Comparison of ENCODE assay signal across 13 mouse cellular contexts in the genomic region with DNA sequence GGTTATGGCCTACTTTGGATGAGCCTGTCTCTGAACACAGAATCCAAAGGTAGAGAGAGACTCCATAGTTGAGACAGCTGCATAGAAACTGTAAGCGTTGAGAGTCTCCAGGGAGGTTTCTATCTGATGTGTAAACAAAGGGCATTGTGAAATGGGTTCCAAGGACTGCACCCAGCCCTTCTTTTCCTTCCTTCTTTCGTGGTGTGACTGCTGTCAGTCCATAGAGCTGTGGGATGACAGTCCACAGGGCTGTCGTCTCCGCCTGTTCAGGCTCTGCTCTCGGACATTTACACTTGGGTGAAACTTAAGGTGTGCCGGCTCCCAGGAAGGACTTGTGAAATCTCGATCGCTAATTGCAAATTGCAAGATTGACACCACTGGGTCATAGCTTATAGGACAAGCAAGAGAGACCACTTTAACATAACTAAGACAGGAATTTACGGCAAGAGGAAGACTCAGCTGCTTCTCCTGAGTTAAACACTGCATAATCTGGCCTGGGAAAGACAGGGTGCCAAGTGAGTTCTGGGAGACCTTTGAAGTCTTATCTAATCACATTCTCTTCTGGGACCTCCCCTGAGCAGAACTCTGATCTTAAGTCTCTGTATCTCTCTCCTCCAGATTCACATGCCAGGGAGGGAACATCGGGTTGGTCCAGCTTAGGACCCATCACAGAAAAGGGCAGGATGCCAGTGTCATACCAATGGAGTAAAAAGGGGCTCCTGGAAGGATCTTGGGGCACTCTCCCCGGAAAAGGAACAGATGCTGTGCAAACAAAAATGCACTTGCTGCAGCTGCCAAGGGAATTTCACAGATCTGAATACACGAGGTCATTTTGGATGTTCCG. TPM values are rescaled to one million over a fixed set of nuclear protein-coding genes. Genes with fewer than 3 reads are reported as not detected.
DNase-seq lines count a peak whose midpoint lies in the region; ATAC-seq and TF ChIP-seq lines count a peak whose summit lies in the region.
"Had no signal": no experiment of that assay in that cellular context is flagged by ENCODE, and none has a peak within 500 bp of the region (broad histone marks: within the 10 kb centered on the region; RNA-seq: fewer than 3 reads in every experiment).

No protein-coding gene starts in this region.

- H3K27me3 ChIP-seq in heart, embryonic 14.5 days (ENCODE audit: control insufficient read depth, insufficient read depth, low read length): no peaks in the 10 kb centered on the region
- H3K27me3 ChIP-seq in lung, embryonic 15.5 days: no peaks in the 10 kb centered on the region
- H3K27me3 ChIP-seq in stomach, embryonic 16.5 days (ENCODE audit: control insufficient read depth, insufficient read depth, low read length): no peaks in the 10 kb centered on the region
- H3K27me3 ChIP-seq in thymus, adult 2 months (ENCODE audit: control insufficient read depth, insufficient read depth, low read length): no peaks in the 10 kb centered on the region
- H3K27me3 ChIP-seq: forebrain, embryonic 12.5 days had no signal

- H3K9me3 ChIP-seq in heart, embryonic 14.5 days (ENCODE audit: control insufficient read depth, low read length): no peaks in the 10 kb centered on the region
- no peaks in the 10 kb centered on the region for H3K9me3 ChIP-seq in lung, embryonic 15.5 days
- H3K9me3 ChIP-seq in stomach, embryonic 16.5 days (replicated peaks; ENCODE audit: control insufficient read depth, low read length): no peaks in the 10 kb centered on the region
- H3K9me3 ChIP-seq: forebrain, embryonic 12.5 days had no signal

- WGBS in lung, adult 2 months: 20% methylated on average over 13 of the region's 13 CpGs
- WGBS in heart, embryonic 14.5 days: 12% methylated on average over 13 of the region's 13 CpGs
- WGBS in lung, embryonic 15.5 days: 17% methylated on average over 13 of the region's 13 CpGs
- 29% methylated on average over 13 of the region's 13 CpGs for WGBS in stomach, embryonic 16.5 days
- 72% methylated on average over 13 of the region's 13 CpGs for WGBS in thymus, adult 2 months

- ATAC-seq in heart, embryonic 14.5 days (ENCODE audit: insufficient number of reproducible peaks, insufficient read depth, low FRiP score, low read depth): no peak
- 0 out of 2 replicates have a peak, but pooled peaks have one; percentile 16 for ATAC-seq in lung, embryonic 15.5 days (ENCODE audit: borderline replicate concordance, extremely low read depth, low FRiP score, low TSS enrichment)
- peak; percentile 42; the same call in 1 of the 2 replicates for ATAC-seq in stomach, embryonic 16.5 days (ENCODE audit: insufficient read depth, low FRiP score)
- ATAC-seq: hindbrain, embryonic 16.5 days had no signal

- TF ChIP-seq CTCF in lung, adult 2 months (IDR thresholded peaks at IDR 0.05; ENCODE audit: insufficient read depth, low read length): no peak
- TF ChIP-seq CTCF in thymus, adult 2 months (IDR thresholded peaks at IDR 0.05; ENCODE audit: borderline replicate concordance, control insufficient read depth, extremely low read depth, insufficient read depth, low read length, poor library complexity): no peak

- no peaks in the 10 kb centered on the region for H3K36me3 ChIP-seq in heart, embryonic 14.5 days (ENCODE audit: control insufficient read depth, insufficient read depth, low read length)
- no peaks in the 10 kb centered on the region for H3K36me3 ChIP-seq in lung, embryonic 15.5 days
- no peaks in the 10 kb centered on the region for H3K36me3 ChIP-seq in stomach, embryonic 16.5 days (ENCODE audit: control insufficient read depth, insufficient read depth, low read length)
- no peaks in the 10 kb centered on the region for H3K36me3 ChIP-seq in thymus, adult 2 months (ENCODE audit: control insufficient read depth, insufficient read depth, low read length)
- H3K36me3 ChIP-seq: forebrain, embryonic 12.5 days had no signal

- 0 out of 2 replicates have a peak overlapping the region, but pooled peaks have one; percentile 17 for H3K9ac ChIP-seq in heart, embryonic 14.5 days (ENCODE audit: low read length)
- H3K9ac ChIP-seq in lung, embryonic 15.5 days: no peak overlapping the region
- peak overlapping the region; percentile 4; the same call in 1 of the 2 replicates for H3K9ac ChIP-seq in stomach, embryonic 16.5 days (ENCODE audit: low read length)
- H3K9ac ChIP-seq: forebrain, embryonic 12.5 days had no signal

- no peak; the same call in 1 of the 2 replicates for TF ChIP-seq POLR2A in lung, adult 2 months (IDR thresholded peaks at IDR 0.05; ENCODE audit: borderline replicate concordance, extremely low read depth, low read depth, low read length)
- TF ChIP-seq POLR2A in thymus, adult 2 months (IDR thresholded peaks at IDR 0.05; ENCODE audit: control insufficient read depth, extremely low read depth, insufficient read depth, low read length, poor library complexity): no peak

- peak; percentile 40 to 44 for DNase-seq in lung, adult 18-20 months
- DNase-seq in lung, adult 2 months: no peak
- no peak for DNase-seq in right cerebral cortex, postnatal 36 days (ENCODE audit: low spot score in 2 of 2)
- DNase-seq in embryo, embryonic 10 days (ENCODE audit: low spot score): no peak
- no peak for DNase-seq in thymus, adult 2 months
- DNase-seq: adrenal gland, postnatal 10 days; cerebellum, postnatal 14 days; right cerebral cortex, postnatal 25 days had no signal

- H3K4me1 ChIP-seq in lung, adult 2 months (ENCODE audit: control insufficient read depth, insufficient read depth, low read length): peaks cover 14% of the 10 kb centered on the region
- peaks cover 18 to 34% of the 10 kb centered on the region in 2 experiments for H3K4me1 ChIP-seq in heart, embryonic 14.5 days (ENCODE audit: control insufficient read depth in 2 of 2, insufficient read depth in 2 of 2, low read length in 2 of 2)
- H3K4me1 ChIP-seq in lung, embryonic 15.5 days: peaks cover 32% of the 10 kb centered on the region
- peaks cover 10% of the 10 kb centered on the region for H3K4me1 ChIP-seq in stomach, embryonic 16.5 days (ENCODE audit: control insufficient read depth, insufficient read depth, low read length)
- H3K4me1 ChIP-seq in thymus, adult 2 months (replicated peaks; ENCODE audit: control insufficient read depth, insufficient read depth, low read length): no peaks in the 10 kb centered on the region

- H3K27ac ChIP-seq in heart, embryonic 14.5 days (replicated peaks in 1 of 2; ENCODE audit: control insufficient read depth in 1 of 2, insufficient read depth in 1 of 2, low read depth in 2 of 2, low read length in 2 of 2): peak overlapping the region; percentile 47 to 65
- peak overlapping the region; percentile 28; the same call in 1 of the 2 replicates for H3K27ac ChIP-seq in lung, embryonic 15.5 days
- H3K27ac ChIP-seq in stomach, embryonic 16.5 days (ENCODE audit: low read length): 0 out of 2 replicates have a peak overlapping the region, but pooled peaks have one; percentile 31
- H3K27ac ChIP-seq in thymus, adult 2 months (ENCODE audit: control insufficient read depth, insufficient read depth, low read length): no peak overlapping the region
- H3K27ac ChIP-seq: forebrain, embryonic 12.5 days had no signal

- no peak overlapping the region for H3K4me3 ChIP-seq in lung, adult 2 months (replicated peaks; ENCODE audit: extremely low read depth, low read depth, low read length)
- no peak overlapping the region for H3K4me3 ChIP-seq in heart, embryonic 14.5 days (ENCODE audit: control insufficient read depth in 1 of 2, insufficient read depth in 1 of 2, low read depth in 1 of 2, low read length in 2 of 2)
- no peak overlapping the region for H3K4me3 ChIP-seq in lung, embryonic 15.5 days
- no peak overlapping the region for H3K4me3 ChIP-seq in stomach, embryonic 16.5 days (replicated peaks; ENCODE audit: low read length)
- H3K4me3 ChIP-seq in thymus, adult 2 months (ENCODE audit: control insufficient read depth, insufficient read depth, low read length): no peak overlapping the region
- H3K4me3 ChIP-seq: forebrain, embryonic 12.5 days had no signal

- peak overlapping the region; percentile 42 for H3K4me2 ChIP-seq in heart, embryonic 14.5 days (ENCODE audit: low read length)
- peak overlapping the region; percentile 17; the same call in 1 of the 2 replicates for H3K4me2 ChIP-seq in lung, embryonic 15.5 days
- H3K4me2 ChIP-seq in stomach, embryonic 16.5 days (ENCODE audit: low read depth, low read length): no peak overlapping the region; the same call in 1 of the 2 replicates
- H3K4me2 ChIP-seq: forebrain, embryonic 12.5 days had no signal

RNA-seq across cellular contexts. Expression of a gene that starts 11.5 kb away (rescaled TPM):
- 40.0 and 53.0 TPM in 2 replicates for polyA plus RNA-seq in lung, adult 2 months (2012; rRNA removed)
- polyA plus RNA-seq in heart, embryonic 14.5 days (2014; fragmentation: Nextera tagmentation; extraction: Ambion mirVana): 129 and 134 TPM in 2 replicates
- 106 and 109 TPM in 2 replicates for polyA plus RNA-seq in lung, embryonic 15.5 days (2015; fragmentation: Nextera tagmentation; extraction: Ambion mirVana)
- 82.6 and 84.9 TPM in 2 replicates for polyA plus RNA-seq in stomach, embryonic 16.5 days (2015; fragmentation: Nextera tagmentation; extraction: Ambion mirVana)
- 23.1 and 24.0 TPM in 2 replicates for polyA plus RNA-seq in thymus, adult 2 months (2012; rRNA removed)

Comparison
In these comparisons a context has a peak if more than half of its experiments do, and no peak if none do; other contexts are left out.
1. DNase-seq: peak in lung, adult 18-20 months (2 of 2); none in lung, adult 2 months (single experiment), right cerebral cortex, postnatal 36 days (0 of 2), embryo, embryonic 10 days (single experiment) and thymus, adult 2 months (single experiment).